Comparison of ENCODE assay signal across 9 mouse cellular contexts in genomic region chr10:21465362-21465761, GRCm38 (mm10).
DNase-seq lines count a peak whose midpoint lies in the region; ATAC-seq and TF ChIP-seq lines count a peak whose summit lies in the region.
"Had no signal": no experiment of that assay in that cellular context is flagged by ENCODE, and none has a peak within 500 bp of the region (broad histone marks: within the 10 kb centered on the region; RNA-seq: fewer than 3 reads in every experiment).

No protein-coding gene starts in this region.

- peak overlapping the region; percentile 24 for H3K4me2 ChIP-seq in heart, embryonic 15.5 days
- H3K4me2 ChIP-seq in liver, embryonic 14.5 days (ENCODE audit: low read depth): no peak overlapping the region
- 0 out of 2 replicates have a peak overlapping the region, but pooled peaks have one; percentile 12 for H3K4me2 ChIP-seq in neural tube, embryonic 12.5 days (replicated peaks)
- H3K4me2 ChIP-seq in stomach, postnatal 0 days (replicated peaks; ENCODE audit: low read depth): peak overlapping the region; percentile 37

- H3K4me1 ChIP-seq in forebrain, embryonic 10.5 days: peaks cover 40% of the 10 kb centered on the region
- H3K4me1 ChIP-seq in heart, embryonic 15.5 days (replicated peaks): no peaks in the 10 kb centered on the region
- peaks cover 0 to 2% of the 10 kb centered on the region in 2 experiments; a peak in 1 of 4 replicates for H3K4me1 ChIP-seq in liver, embryonic 14.5 days (replicated peaks; ENCODE audit: control insufficient read depth in 2 of 2, insufficient read depth in 2 of 2, low read length in 1 of 2)
- H3K4me1 ChIP-seq in neural tube, embryonic 12.5 days: no peaks in the 10 kb centered on the region
- H3K4me1 ChIP-seq in stomach, postnatal 0 days (replicated peaks; ENCODE audit: control insufficient read depth, insufficient read depth): no peaks in the 10 kb centered on the region

- H3K36me3 ChIP-seq in forebrain, embryonic 10.5 days (replicated peaks): no peaks in the 10 kb centered on the region
- no peaks in the 10 kb centered on the region for H3K36me3 ChIP-seq in heart, embryonic 15.5 days
- no peaks in the 10 kb centered on the region for H3K36me3 ChIP-seq in liver, embryonic 14.5 days (replicated peaks; ENCODE audit: control insufficient read depth, insufficient read depth, low read depth)
- H3K36me3 ChIP-seq in neural tube, embryonic 12.5 days: no peaks in the 10 kb centered on the region
- H3K36me3 ChIP-seq in stomach, postnatal 0 days (ENCODE audit: control insufficient read depth, insufficient read depth, low read length): no peaks in the 10 kb centered on the region

- peak; percentile 83 for TF ChIP-seq CTCF in liver, embryonic 14.5 days (IDR thresholded peaks at IDR 0.05; ENCODE audit: low read depth)
- TF ChIP-seq CTCF in stomach, postnatal 0 days (IDR thresholded peaks at IDR 0.05; ENCODE audit: low read depth): peak; percentile 94

- 2% methylated on average over 15 of the region's 15 CpGs for WGBS in forebrain, embryonic 10.5 days
- 3% methylated on average over 15 of the region's 15 CpGs for WGBS in heart, embryonic 15.5 days
- WGBS in liver, embryonic 14.5 days (ENCODE audit: insufficient replicate concordance): 2% methylated on average over 15 of the region's 15 CpGs
- WGBS in neural tube, embryonic 12.5 days: 3% methylated on average over 15 of the region's 15 CpGs
- 2% methylated on average over 15 of the region's 15 CpGs for WGBS in stomach, postnatal 0 days

- no peak overlapping the region for H3K27ac ChIP-seq in forebrain, embryonic 10.5 days
- no peak overlapping the region for H3K27ac ChIP-seq in heart, embryonic 15.5 days
- H3K27ac ChIP-seq in liver, embryonic 14.5 days: no peak overlapping the region
- H3K27ac ChIP-seq in neural tube, embryonic 12.5 days: no peak overlapping the region
- no peak overlapping the region for H3K27ac ChIP-seq in stomach, postnatal 0 days (replicated peaks)

- no peak overlapping the region; the same call in 1 of the 2 replicates for H3K4me3 ChIP-seq in forebrain, embryonic 10.5 days
- no peak overlapping the region for H3K4me3 ChIP-seq in heart, embryonic 15.5 days
- no peak overlapping the region for H3K4me3 ChIP-seq in liver, embryonic 14.5 days (ENCODE audit: insufficient read depth in 1 of 2, low read depth in 2 of 2, low read length in 2 of 2)
- no peak overlapping the region for H3K4me3 ChIP-seq in neural tube, embryonic 12.5 days
- H3K4me3 ChIP-seq in stomach, postnatal 0 days (ENCODE audit: low read depth, low read length): no peak overlapping the region
- H3K4me3 ChIP-seq: erythroblast, embryonic 14.5 days had no signal

- DNase-seq in CD4-positive, CD25-positive, alpha-beta regulatory T cell, adult 2 months (ENCODE audit: low read depth, low spot score): peak; percentile 90
- peak; percentile 64 for DNase-seq in brain, embryonic 18.5 days (ENCODE audit: low read depth, low spot score)
- peak; percentile 81 for DNase-seq in forebrain, embryonic 10.5 days (ENCODE audit: extremely low spot score, low spot score)
- DNase-seq in kidney, postnatal 14 days: peak; percentile 92
- peak; percentile 35 to 46 (median 40) for DNase-seq in liver, embryonic 14.5 days (ENCODE audit: low read depth in 3 of 3, low spot score in 3 of 3)
- peak; percentile 85 for DNase-seq in stomach, postnatal 0 days (ENCODE audit: low spot score)

- 0 out of 2 replicates have a peak, but pooled peaks have one; percentile 60 for ATAC-seq in heart, embryonic 15.5 days (replicated peaks; ENCODE audit: insufficient number of reproducible peaks, insufficient read depth, low FRiP score, low read depth)
- no peak for ATAC-seq in liver, embryonic 14.5 days (ENCODE audit: insufficient read depth)
- ATAC-seq in neural tube, embryonic 12.5 days (ENCODE audit: low FRiP score, low read depth): peak; percentile 78
- peak; percentile 80 for ATAC-seq in stomach, postnatal 0 days (ENCODE audit: low FRiP score, low TSS enrichment)

- no peaks in the 10 kb centered on the region for H3K9me3 ChIP-seq in forebrain, embryonic 10.5 days
- H3K9me3 ChIP-seq in heart, embryonic 15.5 days (replicated peaks): no peaks in the 10 kb centered on the region
- H3K9me3 ChIP-seq in liver, embryonic 14.5 days (ENCODE audit: control insufficient read depth, low read length): no peaks in the 10 kb centered on the region
- H3K9me3 ChIP-seq in neural tube, embryonic 12.5 days: no peaks in the 10 kb centered on the region
- no peaks in the 10 kb centered on the region for H3K9me3 ChIP-seq in stomach, postnatal 0 days (ENCODE audit: control insufficient read depth, low read length)

- H3K9ac ChIP-seq in heart, embryonic 15.5 days: no peak overlapping the region
- H3K9ac ChIP-seq in liver, embryonic 14.5 days (replicated peaks): no peak overlapping the region
- no peak overlapping the region for H3K9ac ChIP-seq in neural tube, embryonic 12.5 days
- H3K9ac ChIP-seq in stomach, postnatal 0 days (ENCODE audit: low read length): no peak overlapping the region

- no peak for TF ChIP-seq EP300 in liver, embryonic 14.5 days (IDR thresholded peaks at IDR 0.05; ENCODE audit: low read depth)
- TF ChIP-seq EP300 in stomach, postnatal 0 days (optimal IDR thresholded peaks at IDR 0.05): no peak

- peaks cover 63% of the 10 kb centered on the region for H3K27me3 ChIP-seq in forebrain, embryonic 10.5 days (ENCODE audit: poor library complexity, severe bottlenecking)
- 0 out of 2 replicates have a peak, but pooled peaks cover 6% of the 10 kb centered on the region for H3K27me3 ChIP-seq in heart, embryonic 15.5 days
- no peaks in the 10 kb centered on the region for H3K27me3 ChIP-seq in liver, embryonic 14.5 days (ENCODE audit: control insufficient read depth, insufficient read depth, low read length)
- H3K27me3 ChIP-seq in neural tube, embryonic 12.5 days (replicated peaks): no peaks in the 10 kb centered on the region; the same call in 1 of the 2 replicates
- H3K27me3 ChIP-seq in stomach, postnatal 0 days (ENCODE audit: control insufficient read depth, insufficient read depth, low read length): no peaks in the 10 kb centered on the region

Comparison
In these comparisons a context has a peak if more than half of its experiments do, and no peak if none do; other contexts are left out.
1. DNase-seq: peak in every context shown above with its lines; median percentile 92 in kidney, postnatal 14 days; 90 in CD4-positive, CD25-positive, alpha-beta regulatory T cell, adult 2 months; 85 in stomach, postnatal 0 days; 81 in forebrain, embryonic 10.5 days; 64 in brain, embryonic 18.5 days; 40 in liver, embryonic 14.5 days.